Mouse (Mus musculus): ENCODE measurements at regions not wholly inside any gene's neighbourhood (a gene's known extent, or its start where the extent isn't known, plus 50 kb on each side); places are given as distances from the start of the nearest gene placed in this dataset.

- DNase-seq, result no peak
Observed at GRCm38 (mm10) chr10:23478902-23479301, 128.3 kb upstream of the Eya4 start.

GRCm38 (mm10) chr10:23477104-23477503 is 126.5 kb upstream of the Eya4 start:
- DNase-seq, result no peak

GRCm38 (mm10) chr10:23450997-23451396 is 100.4 kb upstream of the Eya4 start:
- no peak for DNase-seq

- no peak for DNase-seq
Observed at GRCm38 (mm10) chr10:23450647-23450979, 100.0 kb upstream of the Eya4 start.

GRCm38 (mm10) chr10:23449860-23450646 is 99.5 kb upstream of the Eya4 start:
- no peak for DNase-seq

- no peak for DNase-seq
Observed at GRCm38 (mm10) chr10:23448976-23449859, 98.6 kb upstream of the Eya4 start.

GRCm38 (mm10) chr10:23430376-23430775 is 79.8 kb upstream of the Eya4 start:
- no peak for DNase-seq

GRCm38 (mm10) chr10:23413794-23414518 is 63.4 kb upstream of the Eya4 start:
- no peak for DNase-seq

- no peak for DNase-seq
Observed at GRCm38 (mm10) chr10:23403351-23403938, 52.9 kb upstream of the Eya4 start.
